Mouse (Mus musculus) C2C12 (cell line): ENCODE data around the gene Tbc1d1.

ENCODE experiments used
- CEBPB ChIP-seq: IDR thresholded peaks from one replicate; pipeline ENCODE4 v1.6.1; 2011; ENCODE audit warnings: low read depth, mild to moderate bottlenecking, control low read depth, moderate library complexity
- CTCF ChIP-seq: IDR thresholded peaks from one replicate; pipeline ENCODE4 v1.5.1; 2011; ENCODE audit not compliant: control insufficient read depth, insufficient read depth, insufficient read length
- FOSL1 ChIP-seq: IDR thresholded peaks from one replicate; pipeline ENCODE4 v1.8.0; 2011; ENCODE audit warnings: mild to moderate bottlenecking, low read length; ENCODE audit not compliant: poor library complexity, insufficient read depth, severe bottlenecking
- MAX ChIP-seq: IDR thresholded peaks from one replicate; pipeline ENCODE4 v1.6.1; 2011; ENCODE audit warnings: mild to moderate bottlenecking, control low read depth
- MYOD1 ChIP-seq: IDR thresholded peaks from one replicate; pipeline ENCODE4 v1.6.1; 2011; ENCODE audit warnings: low read depth; ENCODE audit not compliant: control insufficient read depth, insufficient read length
- MYOG ChIP-seq: IDR thresholded peaks from one replicate; pipeline ENCODE4 v1.6.1; 2011; ENCODE audit not compliant: control insufficient read depth, insufficient read length; ENCODE audit errors: extremely low read depth
- USF1 ChIP-seq: IDR thresholded peaks from one replicate; pipeline ENCODE4 v1.6.1; 2011; ENCODE audit warnings: low read depth, mild to moderate bottlenecking, control low read depth, moderate library complexity

DNA sequence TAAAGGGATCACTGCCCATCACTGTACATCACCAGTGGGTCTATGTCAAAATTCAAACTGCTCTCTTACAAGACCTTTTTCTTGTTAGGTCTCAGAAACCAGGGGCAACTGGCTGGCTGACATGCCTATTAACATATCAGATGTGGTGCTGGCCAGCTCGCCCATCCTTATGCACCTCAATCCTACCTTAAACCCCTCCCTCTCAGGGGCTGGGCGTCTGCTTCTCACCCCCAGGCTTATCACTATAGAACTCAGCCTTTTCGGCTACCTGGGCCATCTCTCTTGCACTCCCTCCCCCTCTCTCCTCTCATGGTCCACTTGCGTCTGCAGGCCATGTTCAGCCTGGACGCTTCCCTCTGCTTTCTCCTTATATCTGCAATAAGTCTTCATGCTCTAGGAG lies 24.6 kb upstream of the Tbc1d1 start:
- no peak for TF ChIP-seq CTCF
- no peak for TF ChIP-seq USF1
- no peak for TF ChIP-seq MYOD1
- no peak for TF ChIP-seq MAX
- no peak for TF ChIP-seq FOSL1
- no peak for TF ChIP-seq CEBPB
- no peak for TF ChIP-seq MYOG
